Mouse (Mus musculus): ENCODE measurements at regions not wholly inside any gene's neighbourhood (a gene's known extent, or its start where the extent isn't known, plus 50 kb on each side); places are given as distances from the start of the nearest gene placed in this dataset.
"Not testable (repeated sequence)": the region's sequence is repeated elsewhere in the genome, so short reads cannot be mapped to it uniquely, and the experiment has no call there.

GRCm38 (mm10) chr1:51411726-51412125 lies 66.5 kb downstream of the Nabp1 start:
- no peak for DNase-seq (ENCODE audit: low read depth)

- no peak for DNase-seq (ENCODE audit: low read depth)
Measured at GRCm38 (mm10) chr1:51403632-51404031, 74.6 kb downstream of the Nabp1 start.

GRCm38 (mm10) chr1:51402533-51402925 lies 75.7 kb downstream of the Nabp1 start:
- no peak for DNase-seq (ENCODE audit: low read depth)

- peak; percentile 1 for DNase-seq (ENCODE audit: low read depth)
Measured at GRCm38 (mm10) chr1:51401846-51402532, 76.2 kb downstream of the Nabp1 start.

- DNase-seq (ENCODE audit: low read depth), result not testable (repeated sequence)
Measured at GRCm38 (mm10) chr1:51400541-51400940, 77.7 kb downstream of the Nabp1 start.

GRCm38 (mm10) chr1:51386874-51387273 lies 91.4 kb downstream of the Nabp1 start:
- no peak for DNase-seq (ENCODE audit: low read depth)

GRCm38 (mm10) chr1:51384051-51384450 lies 94.2 kb downstream of the Nabp1 start:
- DNase-seq (ENCODE audit: low read depth), result no peak

GRCm38 (mm10) chr1:51380240-51380639 lies 91.3 kb downstream of the Cavin2 start:
- DNase-seq (ENCODE audit: low read depth), result no peak

- no peak for DNase-seq (ENCODE audit: low read depth)
Measured at GRCm38 (mm10) chr1:51367587-51367986, 78.7 kb downstream of the Cavin2 start.

- DNase-seq (ENCODE audit: low read depth), result no peak
Measured at GRCm38 (mm10) chr1:51360095-51360494, 71.2 kb downstream of the Cavin2 start.

Data from gonadal fat pad, adult 2 months (tissue).